Mouse (Mus musculus): ENCODE results near the gene Errfi1.

- no peak for TF ChIP-seq CTCF (IDR thresholded peaks at IDR 0.05; ENCODE audit: control insufficient read depth, insufficient read depth, low read length)
- no peak for TF ChIP-seq POLR2A (IDR thresholded peaks at IDR 0.05; ENCODE audit: borderline replicate concordance, control insufficient read depth, low read depth, low read length)
These were observed 17.3 kb downstream of the Errfi1 start for GRCm38 (mm10) chr4:150870963-150871391.
